Mouse (Mus musculus): Measurements from ENCODE around the gene 1110008P14Rik. TPM values are rescaled to one million over a fixed set of nuclear protein-coding genes. Genes with fewer than 3 reads are reported as not detected.

Gene 1110008P14Rik
- polyA plus RNA-seq, 1 experiment from 2014 or later: 41.5 TPM

DNA sequence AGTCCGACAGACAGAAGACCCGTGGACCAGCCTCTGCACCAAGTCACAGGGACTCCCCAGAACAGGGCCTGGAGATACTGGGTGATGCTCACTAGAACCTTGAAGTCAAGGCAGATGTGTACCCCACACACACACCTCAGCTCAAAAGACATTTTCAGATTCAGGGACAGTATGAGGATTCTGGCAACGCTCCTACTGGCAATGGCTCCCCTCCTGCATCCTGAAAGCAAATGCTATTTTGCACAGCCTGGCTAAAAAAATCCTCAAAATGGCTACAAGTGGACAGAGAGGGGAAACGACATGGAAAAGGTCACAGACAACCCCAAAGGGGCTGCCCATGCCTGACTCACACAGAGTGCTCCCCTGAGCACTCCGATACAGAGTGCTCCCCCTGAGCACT, 49.6 kb downstream of the 1110008P14Rik start:
- no peaks in the 10 kb centered on the region for H3K27me3 ChIP-seq (ENCODE audit: control insufficient read depth, insufficient read depth, low read length)
- H3K9ac ChIP-seq (ENCODE audit: low read length): no peak overlapping the region
- no peak for ATAC-seq (ENCODE audit: insufficient read depth, low FRiP score)
- no peaks in the 10 kb centered on the region for H3K9me3 ChIP-seq (replicated peaks; ENCODE audit: control insufficient read depth, low read length)
- no peak overlapping the region for H3K4me3 ChIP-seq (replicated peaks; ENCODE audit: low read length)
- H3K36me3 ChIP-seq (ENCODE audit: control insufficient read depth, insufficient read depth, low read length): peaks cover 3% of the 10 kb centered on the region; the same call in 1 of the 2 replicates
- peaks cover 6% of the 10 kb centered on the region; the same call in 1 of the 2 replicates for H3K4me1 ChIP-seq (ENCODE audit: control insufficient read depth, insufficient read depth, low read length)
- H3K4me2 ChIP-seq (ENCODE audit: low read depth, low read length): no peak overlapping the region
- 91% methylated on average over 5 of the region's 5 CpGs for WGBS
- no peak overlapping the region for H3K27ac ChIP-seq (ENCODE audit: low read length)

DNA sequence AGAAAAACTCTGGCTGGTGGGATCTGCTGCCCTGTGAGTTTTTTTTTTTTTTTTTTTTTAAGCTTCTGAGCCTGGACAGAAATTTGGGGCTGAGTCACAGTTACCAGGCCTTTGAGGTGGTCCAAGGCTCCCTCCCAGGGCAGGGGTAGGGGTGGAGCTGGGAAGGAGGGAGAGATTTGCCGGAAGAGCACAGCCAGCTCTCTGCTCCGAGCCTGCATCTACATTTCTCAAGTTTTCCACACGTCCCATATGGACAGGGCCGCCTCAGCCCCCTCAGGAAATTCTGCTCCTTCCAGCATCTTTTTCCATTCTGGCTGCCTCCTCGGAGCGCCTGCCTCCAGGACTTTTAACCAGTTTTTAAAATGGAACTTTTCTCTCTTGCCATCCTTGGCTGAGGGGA, 52.2 kb downstream of the 1110008P14Rik start:
- peak overlapping the region; percentile 56; the same call in 1 of the 2 replicates for H3K9ac ChIP-seq (ENCODE audit: low read length)
- H3K4me1 ChIP-seq (ENCODE audit: control insufficient read depth, insufficient read depth, low read length): peaks cover 9% of the 10 kb centered on the region; the same call in 1 of the 2 replicates
- no peaks in the 10 kb centered on the region for H3K9me3 ChIP-seq (replicated peaks; ENCODE audit: control insufficient read depth, low read length)
- peak; percentile 42; the same call in 1 of the 2 replicates for ATAC-seq (ENCODE audit: insufficient read depth, low FRiP score)
- H3K4me3 ChIP-seq (replicated peaks; ENCODE audit: low read length): no peak overlapping the region
- peak overlapping the region; percentile 77 for H3K27ac ChIP-seq (ENCODE audit: low read length)
- H3K27me3 ChIP-seq (ENCODE audit: control insufficient read depth, insufficient read depth, low read length): no peaks in the 10 kb centered on the region
- H3K4me2 ChIP-seq (ENCODE audit: low read depth, low read length): no peak overlapping the region
- H3K36me3 ChIP-seq (ENCODE audit: control insufficient read depth, insufficient read depth, low read length): no peaks in the 10 kb centered on the region
- WGBS: 40% methylated on average over 6 of the region's 6 CpGs

DNA sequence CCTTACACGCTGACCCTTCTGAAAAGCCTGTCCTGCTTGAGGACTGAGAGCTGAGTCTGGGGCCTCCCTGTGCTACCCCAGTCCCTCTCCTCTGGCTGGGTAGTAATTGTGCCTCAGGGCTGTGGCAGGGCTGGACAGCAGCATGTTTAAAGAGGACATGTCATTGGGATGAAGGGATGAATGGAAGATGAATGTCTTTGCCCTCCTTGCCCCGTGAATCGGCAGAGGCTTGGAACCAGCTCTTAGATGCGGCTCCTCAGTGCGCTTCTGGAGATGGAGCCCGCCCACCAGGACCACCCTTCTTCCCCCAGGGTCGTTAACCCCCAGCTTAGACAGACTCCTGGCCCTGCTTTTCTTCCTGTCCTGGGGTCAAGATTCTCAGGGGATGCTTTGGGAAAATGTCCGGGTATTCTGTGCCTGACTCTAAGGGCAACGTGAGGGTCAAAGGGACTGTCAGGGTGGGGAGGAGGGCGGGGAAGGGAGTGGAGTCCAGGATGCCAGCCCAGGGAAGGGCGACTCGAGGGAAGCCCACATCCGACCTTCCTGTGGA, 52.8 kb downstream of the 1110008P14Rik start:
- no peaks in the 10 kb centered on the region for H3K36me3 ChIP-seq (ENCODE audit: control insufficient read depth, insufficient read depth, low read length)
- WGBS: 32% methylated on average over 13 of the region's 13 CpGs
- H3K9me3 ChIP-seq (replicated peaks; ENCODE audit: control insufficient read depth, low read length): no peaks in the 10 kb centered on the region
- H3K4me3 ChIP-seq (replicated peaks; ENCODE audit: low read length): no peak overlapping the region
- ATAC-seq (ENCODE audit: insufficient read depth, low FRiP score): no peak
- 0 out of 2 replicates have a peak overlapping the region, but pooled peaks have one; percentile 38 for H3K9ac ChIP-seq (ENCODE audit: low read length)
- H3K27me3 ChIP-seq (ENCODE audit: control insufficient read depth, insufficient read depth, low read length): no peaks in the 10 kb centered on the region
- H3K4me2 ChIP-seq (ENCODE audit: low read depth, low read length): no peak overlapping the region
- peak overlapping the region; percentile 77 for H3K27ac ChIP-seq (ENCODE audit: low read length)
- H3K4me1 ChIP-seq (ENCODE audit: control insufficient read depth, insufficient read depth, low read length): peaks cover 9% of the 10 kb centered on the region; the same call in 1 of the 2 replicates

DNA sequence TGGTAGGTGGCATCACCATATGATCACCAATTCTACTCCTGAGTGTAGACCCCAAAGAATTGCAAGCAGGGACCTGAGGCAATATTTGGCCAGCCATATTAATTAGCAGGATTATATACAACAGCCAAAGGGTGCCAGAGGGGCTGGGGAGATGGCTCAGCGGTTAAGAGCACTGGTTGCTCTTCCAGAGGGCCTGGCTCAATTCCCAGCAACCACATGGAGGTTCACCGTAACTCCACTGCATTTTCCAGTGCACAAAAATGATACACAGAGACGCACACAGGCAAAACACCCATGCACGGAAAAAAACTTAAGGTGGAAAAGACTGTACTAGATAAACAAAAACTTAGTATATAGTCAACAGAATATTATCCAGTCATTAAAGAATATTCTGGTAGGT, 54.5 kb downstream of the 1110008P14Rik start:
- no peak overlapping the region for H3K9ac ChIP-seq (ENCODE audit: low read length)
- no peak overlapping the region for H3K4me2 ChIP-seq (ENCODE audit: low read depth, low read length)
- peaks cover 9% of the 10 kb centered on the region; the same call in 1 of the 2 replicates for H3K4me1 ChIP-seq (ENCODE audit: control insufficient read depth, insufficient read depth, low read length)
- no peaks in the 10 kb centered on the region for H3K36me3 ChIP-seq (ENCODE audit: control insufficient read depth, insufficient read depth, low read length)
- no peak for ATAC-seq (ENCODE audit: insufficient read depth, low FRiP score)
- whole genome bisulfite sequencing: 65% methylated on average over 4 of the region's 4 CpGs
- H3K4me3 ChIP-seq (replicated peaks; ENCODE audit: low read length): no peak overlapping the region
- no peaks in the 10 kb centered on the region for H3K9me3 ChIP-seq (replicated peaks; ENCODE audit: control insufficient read depth, low read length)
- H3K27ac ChIP-seq (ENCODE audit: low read length): no peak overlapping the region
- no peaks in the 10 kb centered on the region for H3K27me3 ChIP-seq (ENCODE audit: control insufficient read depth, insufficient read depth, low read length)

Other genes starting within 250 kb of the 1110008P14Rik start
- 22.7 and 27.3 TPM in 2 replicates for gene Prrc2b, start 230.9 kb downstream of the 1110008P14Rik start, polyA plus RNA-seq (2015; fragmentation: Nextera tagmentation; extraction: Ambion mirVana)
- 23.6 and 24.0 TPM in 2 replicates for gene Pomt1, start 145.3 kb downstream of the 1110008P14Rik start, polyA plus RNA-seq (2015; fragmentation: Nextera tagmentation; extraction: Ambion mirVana)
- gene Uck1, start 121.8 kb downstream of the 1110008P14Rik start, polyA plus RNA-seq (2015; fragmentation: Nextera tagmentation; extraction: Ambion mirVana): 53.4 and 59.7 TPM in 2 replicates
- 24.6 TPM in 2 replicates for gene Golga2, start 94.6 kb downstream of the 1110008P14Rik start, polyA plus RNA-seq (2015; fragmentation: Nextera tagmentation; extraction: Ambion mirVana)
- 372 and 388 TPM in 2 replicates for gene Swi5, start 93.9 kb downstream of the 1110008P14Rik start, polyA plus RNA-seq (2015; fragmentation: Nextera tagmentation; extraction: Ambion mirVana)
- gene Ciz1, start 29.6 kb downstream of the 1110008P14Rik start, polyA plus RNA-seq (2015; fragmentation: Nextera tagmentation; extraction: Ambion mirVana): 41.9 and 45.4 TPM in 2 replicates
- gene Dnm1, start 28.6 kb downstream of the 1110008P14Rik start, polyA plus RNA-seq (2015; fragmentation: Nextera tagmentation; extraction: Ambion mirVana): 8.1 and 8.2 TPM in 2 replicates
- 21.1 and 23.6 TPM in 2 replicates for gene Lcn2, start 6.3 kb upstream of the 1110008P14Rik start, polyA plus RNA-seq (2015; fragmentation: Nextera tagmentation; extraction: Ambion mirVana)
- gene Ptges2, start 14.0 kb upstream of the 1110008P14Rik start, polyA plus RNA-seq (2015; fragmentation: Nextera tagmentation; extraction: Ambion mirVana): 23.7 and 26.7 TPM in 2 replicates
- gene Naif1, start 68.5 kb upstream of the 1110008P14Rik start, polyA plus RNA-seq (2015; fragmentation: Nextera tagmentation; extraction: Ambion mirVana): 5.1 and 5.7 TPM in 2 replicates
- gene Slc25a25, start 69.5 kb upstream of the 1110008P14Rik start, polyA plus RNA-seq (2015; fragmentation: Nextera tagmentation; extraction: Ambion mirVana): 15.4 and 16.9 TPM in 2 replicates
- gene Fam102a, start 153.4 kb upstream of the 1110008P14Rik start, polyA plus RNA-seq (2015; fragmentation: Nextera tagmentation; extraction: Ambion mirVana): 11.4 and 12.8 TPM in 2 replicates
- gene Dpm2, start 188.9 kb upstream of the 1110008P14Rik start, polyA plus RNA-seq (2015; fragmentation: Nextera tagmentation; extraction: Ambion mirVana): 104 and 106 TPM in 2 replicates
- gene Pip5kl1, start 192.9 kb upstream of the 1110008P14Rik start, polyA plus RNA-seq (2015; fragmentation: Nextera tagmentation; extraction: Ambion mirVana): 0.56 and 0.67 TPM in 2 replicates
- 0.10 and 0.15 TPM in 2 replicates for gene 9430097D07Rik, start 193.7 kb upstream of the 1110008P14Rik start, polyA plus RNA-seq (2015; fragmentation: Nextera tagmentation; extraction: Ambion mirVana)
- 19.8 and 22.9 TPM in 2 replicates for gene St6galnac4, start 205.2 kb upstream of the 1110008P14Rik start, polyA plus RNA-seq (2015; fragmentation: Nextera tagmentation; extraction: Ambion mirVana)
- gene St6galnac6, start 217.8 kb upstream of the 1110008P14Rik start, polyA plus RNA-seq (2015; fragmentation: Nextera tagmentation; extraction: Ambion mirVana): 17.1 and 18.5 TPM in 2 replicates
- gene Ak1, start 239.8 kb upstream of the 1110008P14Rik start, polyA plus RNA-seq (2015; fragmentation: Nextera tagmentation; extraction: Ambion mirVana): 27.4 and 60.2 TPM in 2 replicates

Measured in stomach, embryonic 16.5 days (tissue).